Mouse (Mus musculus): ENCODE data around the gene Ldlrad3. TPM values are rescaled to one million over a fixed set of nuclear protein-coding genes. Genes with fewer than 3 reads are reported as not detected.

Ldlrad3 gene
- polyA plus RNA-seq, 2 experiments, result 45.1 to 49.7 TPM

DNA sequence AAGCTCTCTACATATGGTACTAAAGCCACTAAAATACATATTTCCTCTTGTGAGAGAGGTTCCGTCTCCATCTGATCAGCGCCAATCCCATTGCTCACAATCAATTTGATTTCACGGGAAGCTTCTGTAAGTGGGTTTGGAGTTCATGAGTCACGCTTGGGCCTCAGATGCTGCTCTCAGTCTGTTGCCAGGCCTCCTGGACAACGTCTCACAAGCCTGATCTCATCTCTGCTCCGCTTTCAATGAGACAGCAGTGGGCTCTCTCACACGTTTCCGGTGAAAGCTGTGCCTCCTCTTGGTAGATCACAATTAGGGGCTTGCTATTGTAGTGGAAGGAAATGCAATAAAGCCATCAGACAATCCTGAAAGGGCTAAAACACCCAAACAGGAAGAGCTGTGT lies 10.5 kb upstream of the Ldlrad3 start:
- Histone ChIP-seq H3K9ac (ENCODE audit: low read depth, low read length, severe bottlenecking) (no peak overlapping the region), H3K9me3 (ENCODE audit: control insufficient read depth, low read length) (no peaks in the 10 kb centered on the region), H3K27me3 (ENCODE audit: control insufficient read depth, insufficient read depth, low read length) (no peaks in the 10 kb centered on the region), H3K36me3 (ENCODE audit: control insufficient read depth, insufficient read depth, low read length) (no peaks in the 10 kb centered on the region), H3K4me3 (replicated peaks; ENCODE audit: low read length) (no peak overlapping the region), H3K4me2 (replicated peaks; ENCODE audit: low read depth, low read length, severe bottlenecking) (no peak overlapping the region), H3K27ac (replicated peaks; ENCODE audit: low read depth, low read length) (no peak overlapping the region), H3K4me1 (ENCODE audit: control insufficient read depth, insufficient read depth, low read length) (0 out of 2 replicates have a peak, but pooled peaks cover 11% of the 10 kb centered on the region)
- no peak for ATAC-seq (ENCODE audit: low FRiP score, low read depth)
- 52% methylated on average over 8 of the region's 8 CpGs for WGBS
- DNase-seq (ENCODE audit: low spot score), result no peak
- TF ChIP-seq POLR2A (IDR thresholded peaks at IDR 0.05; ENCODE audit: borderline replicate concordance, extremely low read depth, insufficient read depth, insufficient read length), result no peak

DNA sequence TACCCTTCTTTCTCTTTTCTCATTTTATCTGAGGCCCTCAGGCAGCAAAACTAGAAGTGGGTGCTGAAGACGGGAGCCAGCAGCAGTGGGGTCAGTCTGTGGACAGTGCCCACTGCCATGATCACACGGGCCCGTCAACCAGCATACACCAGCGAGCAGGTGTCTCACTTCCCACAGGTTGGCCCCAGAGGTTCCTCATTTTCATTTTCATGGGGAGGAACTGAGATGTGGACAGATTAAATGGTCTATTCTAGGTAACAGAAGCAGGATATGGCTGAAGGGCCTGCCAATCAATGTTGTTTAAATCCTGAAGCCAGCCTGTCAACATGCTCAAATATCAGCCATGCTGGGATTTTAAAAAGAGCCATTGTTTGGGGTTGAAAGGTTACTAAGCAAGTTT lies 9.3 kb upstream of the Ldlrad3 start:
- Histone ChIP-seq H3K9ac (ENCODE audit: low read depth, low read length, severe bottlenecking) (no peak overlapping the region), H3K4me1 (ENCODE audit: control insufficient read depth, insufficient read depth, low read length) (0 out of 2 replicates have a peak, but pooled peaks cover 7% of the 10 kb centered on the region), H3K4me3 (replicated peaks; ENCODE audit: low read length) (no peak overlapping the region), H3K4me2 (replicated peaks; ENCODE audit: low read depth, low read length, severe bottlenecking) (no peak overlapping the region), H3K36me3 (ENCODE audit: control insufficient read depth, insufficient read depth, low read length) (no peaks in the 10 kb centered on the region), H3K27ac (replicated peaks; ENCODE audit: low read depth, low read length) (no peak overlapping the region), H3K9me3 (ENCODE audit: control insufficient read depth, low read length) (no peaks in the 10 kb centered on the region), H3K27me3 (ENCODE audit: control insufficient read depth, insufficient read depth, low read length) (no peaks in the 10 kb centered on the region)
- WGBS, result 84% methylated on average over 4 of the region's 4 CpGs
- no peak for TF ChIP-seq POLR2A (IDR thresholded peaks at IDR 0.05; ENCODE audit: borderline replicate concordance, extremely low read depth, insufficient read depth, insufficient read length)
- ATAC-seq (ENCODE audit: low FRiP score, low read depth), result no peak
- DNase-seq (ENCODE audit: low spot score), result no peak

DNA sequence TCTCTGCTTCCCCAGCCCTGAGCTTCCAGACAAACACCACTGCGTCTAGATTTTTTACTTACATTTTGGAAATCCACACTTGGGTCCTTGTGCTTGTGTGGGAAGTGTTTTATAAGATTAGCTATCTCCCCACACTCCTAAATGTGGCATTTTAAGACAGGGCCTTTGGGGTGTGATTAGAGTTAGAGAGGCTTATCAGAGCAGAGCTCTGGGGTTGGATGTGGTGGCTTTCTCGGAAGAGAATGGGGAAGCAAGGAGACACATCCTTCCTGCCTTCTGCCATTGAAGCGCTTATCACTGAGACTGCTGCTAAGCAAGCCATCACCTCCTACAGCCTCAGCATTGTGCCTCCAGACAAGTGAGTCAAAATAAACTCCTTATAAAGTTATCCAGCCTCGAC lies 8.1 kb upstream of the Ldlrad3 start:
- 73% methylated on average over 4 of the region's 4 CpGs for WGBS

DNA sequence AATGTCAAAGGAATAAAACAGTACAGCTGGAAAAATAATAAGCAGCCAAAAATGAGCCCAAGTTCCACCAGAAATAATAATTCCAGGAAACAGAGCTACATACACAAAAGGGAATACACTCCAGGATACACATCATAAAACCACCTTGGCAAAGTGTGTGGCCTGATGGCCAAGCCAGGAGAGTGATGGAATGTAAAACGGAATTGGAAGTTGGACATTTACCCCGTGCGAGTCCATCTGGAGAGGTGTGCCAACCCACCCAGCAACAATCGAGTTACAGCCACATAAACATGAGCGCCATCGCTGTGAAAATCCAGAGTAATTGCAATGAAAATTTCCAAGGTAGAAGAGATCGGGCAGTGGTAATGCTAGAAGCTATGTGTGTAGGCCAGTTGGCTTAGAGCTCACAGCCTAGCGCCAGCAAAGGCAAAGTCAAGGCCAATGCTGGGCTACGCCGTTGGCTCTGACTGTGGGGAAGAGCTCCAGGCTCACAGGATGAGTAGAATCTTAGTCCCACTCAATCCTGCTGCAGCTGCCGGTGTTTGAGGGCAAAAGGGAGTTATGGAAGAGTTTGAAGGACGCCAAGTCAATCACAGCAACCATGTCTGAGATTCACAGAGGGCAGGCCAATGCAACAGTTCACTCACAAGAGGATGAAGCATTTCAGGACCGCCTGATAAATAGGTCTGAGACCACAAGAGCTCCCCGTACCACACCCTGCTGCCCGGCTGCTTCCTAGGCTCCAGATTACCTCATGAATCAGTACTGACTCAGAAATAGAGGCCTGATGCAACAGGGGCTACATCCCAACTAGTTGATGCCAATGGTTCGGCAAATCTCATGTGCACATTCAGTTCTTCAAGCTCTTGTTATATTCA lies 7.0 kb upstream of the Ldlrad3 start:
- 0 out of 2 replicates have a peak, but pooled peaks cover 7% of the 10 kb centered on the region for H3K4me1 ChIP-seq (ENCODE audit: control insufficient read depth, insufficient read depth, low read length)
- no peak overlapping the region for H3K4me2 ChIP-seq (replicated peaks; ENCODE audit: low read depth, low read length, severe bottlenecking)
- no peak overlapping the region for H3K9ac ChIP-seq (ENCODE audit: low read depth, low read length, severe bottlenecking)
- no peaks in the 10 kb centered on the region for H3K9me3 ChIP-seq (ENCODE audit: control insufficient read depth, low read length)
- WGBS, result 77% methylated on average over 16 of the region's 16 CpGs
- no peaks in the 10 kb centered on the region for H3K27me3 ChIP-seq (ENCODE audit: control insufficient read depth, insufficient read depth, low read length)
- peak; percentile 49 for DNase-seq (ENCODE audit: low spot score)
- H3K36me3 ChIP-seq (ENCODE audit: control insufficient read depth, insufficient read depth, low read length), result no peaks in the 10 kb centered on the region
- TF ChIP-seq POLR2A (IDR thresholded peaks at IDR 0.05; ENCODE audit: borderline replicate concordance, extremely low read depth, insufficient read depth, insufficient read length), result no peak
- no peak overlapping the region for H3K4me3 ChIP-seq (replicated peaks; ENCODE audit: low read length)
- H3K27ac ChIP-seq (replicated peaks; ENCODE audit: low read depth, low read length), result no peak overlapping the region
- ATAC-seq (ENCODE audit: low FRiP score, low read depth), result peak; percentile 68

More for the DNA sequence above, 8.1 kb upstream of the Ldlrad3 start:
- H3K36me3 ChIP-seq (ENCODE audit: control insufficient read depth, insufficient read depth, low read length), result no peaks in the 10 kb centered on the region
- DNase-seq (ENCODE audit: low spot score), result no peak
- no peak for ATAC-seq (ENCODE audit: low FRiP score, low read depth)
- H3K4me2 ChIP-seq (replicated peaks; ENCODE audit: low read depth, low read length, severe bottlenecking), result no peak overlapping the region
- TF ChIP-seq POLR2A (IDR thresholded peaks at IDR 0.05; ENCODE audit: borderline replicate concordance, extremely low read depth, insufficient read depth, insufficient read length), result no peak
- no peak overlapping the region for H3K4me3 ChIP-seq (replicated peaks; ENCODE audit: low read length)
- no peaks in the 10 kb centered on the region for H3K27me3 ChIP-seq (ENCODE audit: control insufficient read depth, insufficient read depth, low read length)
- H3K27ac ChIP-seq (replicated peaks; ENCODE audit: low read depth, low read length), result no peak overlapping the region
- no peak overlapping the region for H3K9ac ChIP-seq (ENCODE audit: low read depth, low read length, severe bottlenecking)
- no peaks in the 10 kb centered on the region for H3K9me3 ChIP-seq (ENCODE audit: control insufficient read depth, low read length)
- H3K4me1 ChIP-seq (ENCODE audit: control insufficient read depth, insufficient read depth, low read length), result 0 out of 2 replicates have a peak, but pooled peaks cover 7% of the 10 kb centered on the region

DNA sequence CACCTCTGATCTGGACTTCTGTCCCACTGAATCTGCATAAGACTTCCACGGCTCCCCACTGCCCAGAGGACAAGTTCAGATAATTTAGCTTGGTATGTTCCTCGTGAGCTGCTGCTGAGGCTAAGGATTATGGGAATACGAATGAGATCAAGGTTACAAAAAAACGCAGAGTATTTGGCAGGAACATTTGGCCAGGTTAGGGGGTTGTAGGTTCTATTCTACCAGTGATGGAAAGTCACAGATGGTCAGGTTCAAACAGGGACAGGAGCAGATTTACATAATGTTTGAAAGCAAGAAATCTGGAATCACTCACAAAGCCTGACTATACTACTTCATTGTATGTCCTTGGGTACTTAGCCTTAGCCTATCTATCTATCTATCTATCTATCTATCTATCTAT lies 5.6 kb upstream of the Ldlrad3 start:
- no peaks in the 10 kb centered on the region for H3K27me3 ChIP-seq (ENCODE audit: control insufficient read depth, insufficient read depth, low read length)
- H3K27ac ChIP-seq (replicated peaks; ENCODE audit: low read depth, low read length), result no peak overlapping the region
- H3K4me1 ChIP-seq (ENCODE audit: control insufficient read depth, insufficient read depth, low read length), result peaks cover 6% of the 10 kb centered on the region; the same call in 1 of the 2 replicates
- H3K36me3 ChIP-seq (ENCODE audit: control insufficient read depth, insufficient read depth, low read length), result no peaks in the 10 kb centered on the region
- DNase-seq (ENCODE audit: low spot score) (no peak), ATAC-seq (ENCODE audit: low FRiP score, low read depth) (no peak)
- H3K4me2 ChIP-seq (replicated peaks; ENCODE audit: low read depth, low read length, severe bottlenecking), result no peak overlapping the region
- 73% methylated on average over 4 of the region's 4 CpGs for WGBS
- TF ChIP-seq POLR2A (IDR thresholded peaks at IDR 0.05; ENCODE audit: borderline replicate concordance, extremely low read depth, insufficient read depth, insufficient read length), result no peak
- no peak overlapping the region for H3K9ac ChIP-seq (ENCODE audit: low read depth, low read length, severe bottlenecking)
- H3K4me3 ChIP-seq (replicated peaks; ENCODE audit: low read length), result no peak overlapping the region
- no peaks in the 10 kb centered on the region for H3K9me3 ChIP-seq (ENCODE audit: control insufficient read depth, low read length)
